Mouse (Mus musculus) E14TG2a.4 (cell line): ENCODE results near the gene Gm20662.
A peak's percentile ranks its signal among the peaks of the same experiment; 100 is the strongest.

Experiments used
- H3K27me3 ChIP-seq: 2 replicates; pipeline ENCODE4 v1.6.1; 2014; ENCODE audit warnings: low read length, control low read depth; ENCODE audit not compliant: insufficient read depth
- H3K36me3 ChIP-seq: 2 replicates; pipeline ENCODE4 v1.6.1; 2014; ENCODE audit warnings: low read length, control low read depth; ENCODE audit not compliant: insufficient read depth
- H3K4me1 ChIP-seq: replicated peaks from 2 replicates; pipeline ENCODE4 v1.6.1; 2014; ENCODE audit warnings: low read depth, low read length, control low read depth
- H3K4me3 ChIP-seq: replicated peaks from 2 replicates; pipeline ENCODE4 v1.5.1; 2014; ENCODE audit warnings: mild to moderate bottlenecking, low read length
- H3K9me3 ChIP-seq: 2 replicates; pipeline ENCODE4 v1.6.1; 2014; ENCODE audit warnings: low read length, control low read depth
- CTCF ChIP-seq: conservative IDR thresholded peaks from 2 replicates; pipeline ENCODE4 v1.5.1; 2014; ENCODE audit warnings: low read length
- NANOG ChIP-seq: IDR thresholded peaks from 2 replicates; pipeline ENCODE4 v1.6.1; 2014; ENCODE audit warnings: borderline replicate concordance, low read length, mixed read lengths
- POU5F1 ChIP-seq: IDR thresholded peaks from 2 replicates; pipeline ENCODE4 v1.6.1; 2014; ENCODE audit warnings: low read length, borderline replicate concordance

Gm20662 gene

GRCm38 (mm10) chr9:108057262-108057562, 61.1 kb downstream of the Gm20662 start:
- TF ChIP-seq CTCF (no peak), NANOG (no peak), POU5F1 (no peak)
- H3K27me3 ChIP-seq, result no peaks in the 10 kb centered on the region
- peaks cover 53% of the 10 kb centered on the region for H3K36me3 ChIP-seq
- H3K4me3 ChIP-seq, result no peak overlapping the region
- H3K4me1 ChIP-seq, result peaks cover 69% of the 10 kb centered on the region
- no peaks in the 10 kb centered on the region for H3K9me3 ChIP-seq

- Histone ChIP-seq H3K4me3 (no peak overlapping the region), H3K36me3 (peaks cover 60% of the 10 kb centered on the region), H3K27me3 (no peaks in the 10 kb centered on the region), H3K9me3 (no peaks in the 10 kb centered on the region), H3K4me1 (peaks cover 65% of the 10 kb centered on the region)
- TF ChIP-seq CTCF (no peak), POU5F1 (no peak), NANOG (no peak)
These were observed 62.1 kb downstream of the Gm20662 start for GRCm38 (mm10) chr9:108058291-108058690.

GRCm38 (mm10) chr9:108062142-108062541, 66.0 kb downstream of the Gm20662 start:
- Histone ChIP-seq H3K4me3 (no peak overlapping the region), H3K4me1 (peaks cover 40% of the 10 kb centered on the region), H3K27me3 (no peaks in the 10 kb centered on the region), H3K9me3 (no peaks in the 10 kb centered on the region), H3K36me3 (peaks cover 66% of the 10 kb centered on the region)
- no peak for TF ChIP-seq POU5F1
- no peak for TF ChIP-seq CTCF
- no peak for TF ChIP-seq NANOG

- TF ChIP-seq NANOG (no peak), CTCF (no peak), POU5F1 (no peak)
- H3K9me3 ChIP-seq, result no peaks in the 10 kb centered on the region
- 0 out of 2 replicates have a peak overlapping the region, but pooled peaks have one; percentile 1 for H3K4me3 ChIP-seq
- peaks cover 54% of the 10 kb centered on the region for H3K36me3 ChIP-seq
- H3K4me1 ChIP-seq, result peaks cover 44% of the 10 kb centered on the region
- H3K27me3 ChIP-seq, result no peaks in the 10 kb centered on the region
These were observed 67.2 kb downstream of the Gm20662 start for GRCm38 (mm10) chr9:108063361-108063760.

- H3K4me3 ChIP-seq, result no peak overlapping the region
- peaks cover 52% of the 10 kb centered on the region for H3K36me3 ChIP-seq
- no peaks in the 10 kb centered on the region for H3K27me3 ChIP-seq
- no peaks in the 10 kb centered on the region for H3K9me3 ChIP-seq
- H3K4me1 ChIP-seq, result peaks cover 39% of the 10 kb centered on the region
- TF ChIP-seq CTCF, result peak; percentile 59
- no peak for TF ChIP-seq POU5F1
These were observed 69.4 kb downstream of the Gm20662 start for GRCm38 (mm10) chr9:108065491-108066011.

GRCm38 (mm10) chr9:108067199-108067598, 71.0 kb downstream of the Gm20662 start:
- peaks cover 51% of the 10 kb centered on the region for H3K36me3 ChIP-seq
- no peaks in the 10 kb centered on the region for H3K9me3 ChIP-seq
- H3K27me3 ChIP-seq, result no peaks in the 10 kb centered on the region
- H3K4me3 ChIP-seq, result no peak overlapping the region
- H3K4me1 ChIP-seq, result peaks cover 37% of the 10 kb centered on the region
- TF ChIP-seq POU5F1 (no peak), CTCF (peak; percentile 21)

GRCm38 (mm10) chr9:108067900-108068299, 71.8 kb downstream of the Gm20662 start:
- H3K4me3 ChIP-seq, result no peak overlapping the region
- TF ChIP-seq CTCF (peak; percentile 99), POU5F1 (no peak), NANOG (no peak)
- H3K36me3 ChIP-seq, result peaks cover 44% of the 10 kb centered on the region
- no peaks in the 10 kb centered on the region for H3K27me3 ChIP-seq
- H3K9me3 ChIP-seq, result no peaks in the 10 kb centered on the region
- peaks cover 39% of the 10 kb centered on the region for H3K4me1 ChIP-seq

GRCm38 (mm10) chr9:108069007-108069406, 72.9 kb downstream of the Gm20662 start:
- Histone ChIP-seq H3K4me1 (peaks cover 28% of the 10 kb centered on the region), H3K27me3 (no peaks in the 10 kb centered on the region), H3K36me3 (peaks cover 33% of the 10 kb centered on the region), H3K9me3 (no peaks in the 10 kb centered on the region), H3K4me3 (no peak overlapping the region)
- TF ChIP-seq NANOG (no peak), POU5F1 (no peak), CTCF (no peak)

- Histone ChIP-seq H3K9me3 (no peaks in the 10 kb centered on the region), H3K36me3 (peaks cover 27% of the 10 kb centered on the region), H3K4me1 (peaks cover 26% of the 10 kb centered on the region), H3K4me3 (no peak overlapping the region), H3K27me3 (no peaks in the 10 kb centered on the region)
- TF ChIP-seq CTCF (no peak), POU5F1 (no peak), NANOG (no peak)
These were observed 73.4 kb downstream of the Gm20662 start for GRCm38 (mm10) chr9:108069529-108069928.
